Mouse (Mus musculus): ENCODE measurements around the gene Pip5k1b. TPM values are rescaled to one million over a fixed set of nuclear protein-coding genes. Genes with fewer than 3 reads are reported as not detected.

The Pip5k1b gene
- polyA plus RNA-seq, 1 experiment, result 3.1 TPM

- H3K27me3 ChIP-seq (ENCODE audit: control insufficient read depth, insufficient read depth, low read length), result no peaks in the 10 kb centered on the region
- H3K27ac ChIP-seq (ENCODE audit: insufficient read depth, low read length), result no peak overlapping the region
- DNase-seq (ENCODE audit: low read depth in 1 of 2, low spot score in 2 of 2), result no peak
- TF ChIP-seq POLR2A (IDR thresholded peaks at IDR 0.05; ENCODE audit: low read depth, low read length) (no peak), CTCF (IDR thresholded peaks at IDR 0.05; ENCODE audit: extremely low read depth, insufficient read depth, insufficient read length, insufficient replicate concordance) (no peak)
- 92% methylated on average over 7 of the region's 7 CpGs for WGBS
- H3K4me3 ChIP-seq (ENCODE audit: extremely low read depth, insufficient read depth, insufficient read length), result no peak overlapping the region
- H3K36me3 ChIP-seq (ENCODE audit: control insufficient read depth, insufficient read depth, low read length), result no peaks in the 10 kb centered on the region
- H3K4me1 ChIP-seq (ENCODE audit: control insufficient read depth, insufficient read depth, insufficient read length), result no peaks in the 10 kb centered on the region
Observed at GRCm38 (mm10) chr19:24511939-24512338, 43.7 kb downstream of the Pip5k1b start.

- TF ChIP-seq POLR2A (IDR thresholded peaks at IDR 0.05; ENCODE audit: low read depth, low read length) (no peak), CTCF (IDR thresholded peaks at IDR 0.05; ENCODE audit: extremely low read depth, insufficient read depth, insufficient read length, insufficient replicate concordance) (no peak)
- no peak overlapping the region for H3K4me3 ChIP-seq (ENCODE audit: extremely low read depth, insufficient read depth, insufficient read length)
- 91% methylated on average over 6 of the region's 6 CpGs for WGBS
- no peak for DNase-seq (ENCODE audit: low read depth in 1 of 2, low spot score in 2 of 2)
- H3K27ac ChIP-seq (ENCODE audit: insufficient read depth, low read length), result no peak overlapping the region
- no peaks in the 10 kb centered on the region for H3K36me3 ChIP-seq (ENCODE audit: control insufficient read depth, insufficient read depth, low read length)
- no peaks in the 10 kb centered on the region for H3K4me1 ChIP-seq (ENCODE audit: control insufficient read depth, insufficient read depth, insufficient read length)
- H3K27me3 ChIP-seq (ENCODE audit: control insufficient read depth, insufficient read depth, low read length), result no peaks in the 10 kb centered on the region
Observed at GRCm38 (mm10) chr19:24509391-24509790, 46.3 kb downstream of the Pip5k1b start.

GRCm38 (mm10) chr19:24508087-24508767 lies 47.4 kb downstream of the Pip5k1b start:
- Histone ChIP-seq H3K27me3 (ENCODE audit: control insufficient read depth, insufficient read depth, low read length) (no peaks in the 10 kb centered on the region), H3K27ac (ENCODE audit: insufficient read depth, low read length) (no peak overlapping the region), H3K4me3 (ENCODE audit: extremely low read depth, insufficient read depth, insufficient read length) (no peak overlapping the region), H3K36me3 (ENCODE audit: control insufficient read depth, insufficient read depth, low read length) (no peaks in the 10 kb centered on the region), H3K4me1 (ENCODE audit: control insufficient read depth, insufficient read depth, insufficient read length) (no peaks in the 10 kb centered on the region)
- 94% methylated on average over 13 of the region's 13 CpGs for WGBS
- no peak for DNase-seq (ENCODE audit: low read depth in 1 of 2, low spot score in 2 of 2)
- TF ChIP-seq POLR2A (IDR thresholded peaks at IDR 0.05; ENCODE audit: low read depth, low read length) (no peak), CTCF (IDR thresholded peaks at IDR 0.05; ENCODE audit: extremely low read depth, insufficient read depth, insufficient read length, insufficient replicate concordance) (no peak)

- Histone ChIP-seq H3K27ac (ENCODE audit: insufficient read depth, low read length) (no peak overlapping the region), H3K27me3 (ENCODE audit: control insufficient read depth, insufficient read depth, low read length) (no peaks in the 10 kb centered on the region), H3K4me3 (ENCODE audit: extremely low read depth, insufficient read depth, insufficient read length) (no peak overlapping the region), H3K36me3 (ENCODE audit: control insufficient read depth, insufficient read depth, low read length) (no peaks in the 10 kb centered on the region), H3K4me1 (ENCODE audit: control insufficient read depth, insufficient read depth, insufficient read length) (no peaks in the 10 kb centered on the region)
- TF ChIP-seq CTCF (IDR thresholded peaks at IDR 0.05; ENCODE audit: extremely low read depth, insufficient read depth, insufficient read length, insufficient replicate concordance), result no peak
- TF ChIP-seq POLR2A (IDR thresholded peaks at IDR 0.05; ENCODE audit: low read depth, low read length), result no peak
- 84% methylated on average over 10 of the region's 10 CpGs for WGBS
- no peak for DNase-seq (ENCODE audit: low read depth in 1 of 2, low spot score in 2 of 2)
Observed at GRCm38 (mm10) chr19:24502736-24503421, 52.8 kb downstream of the Pip5k1b start.

- TF ChIP-seq POLR2A (IDR thresholded peaks at IDR 0.05; ENCODE audit: low read depth, low read length) (no peak), CTCF (IDR thresholded peaks at IDR 0.05; ENCODE audit: extremely low read depth, insufficient read depth, insufficient read length, insufficient replicate concordance) (no peak)
- no peaks in the 10 kb centered on the region for H3K4me1 ChIP-seq (ENCODE audit: control insufficient read depth, insufficient read depth, insufficient read length)
- no peaks in the 10 kb centered on the region for H3K27me3 ChIP-seq (ENCODE audit: control insufficient read depth, insufficient read depth, low read length)
- no peak for DNase-seq (ENCODE audit: low read depth in 1 of 2, low spot score in 2 of 2)
- no peak overlapping the region for H3K4me3 ChIP-seq (ENCODE audit: extremely low read depth, insufficient read depth, insufficient read length)
- H3K27ac ChIP-seq (ENCODE audit: insufficient read depth, low read length), result no peak overlapping the region
- H3K36me3 ChIP-seq (ENCODE audit: control insufficient read depth, insufficient read depth, low read length), result no peaks in the 10 kb centered on the region
Observed at GRCm38 (mm10) chr19:24501525-24501924, 54.1 kb downstream of the Pip5k1b start.

- Histone ChIP-seq H3K4me3 (ENCODE audit: extremely low read depth, insufficient read depth, insufficient read length) (no peak overlapping the region), H3K27ac (ENCODE audit: insufficient read depth, low read length) (no peak overlapping the region), H3K27me3 (ENCODE audit: control insufficient read depth, insufficient read depth, low read length) (no peaks in the 10 kb centered on the region), H3K36me3 (ENCODE audit: control insufficient read depth, insufficient read depth, low read length) (no peaks in the 10 kb centered on the region), H3K4me1 (ENCODE audit: control insufficient read depth, insufficient read depth, insufficient read length) (no peaks in the 10 kb centered on the region)
- no peak for DNase-seq (ENCODE audit: low read depth in 1 of 2, low spot score in 2 of 2)
- 63% methylated on average over 5 of the region's 5 CpGs for WGBS
- TF ChIP-seq POLR2A (IDR thresholded peaks at IDR 0.05; ENCODE audit: low read depth, low read length) (no peak), CTCF (IDR thresholded peaks at IDR 0.05; ENCODE audit: extremely low read depth, insufficient read depth, insufficient read length, insufficient replicate concordance) (no peak)
Observed at GRCm38 (mm10) chr19:24500431-24500830, 55.2 kb downstream of the Pip5k1b start.

GRCm38 (mm10) chr19:24499291-24499690 lies 56.4 kb downstream of the Pip5k1b start:
- H3K36me3 ChIP-seq (ENCODE audit: control insufficient read depth, insufficient read depth, low read length), result no peaks in the 10 kb centered on the region
- H3K27ac ChIP-seq (ENCODE audit: insufficient read depth, low read length), result no peak overlapping the region
- no peak overlapping the region for H3K4me3 ChIP-seq (ENCODE audit: extremely low read depth, insufficient read depth, insufficient read length)
- TF ChIP-seq CTCF (IDR thresholded peaks at IDR 0.05; ENCODE audit: extremely low read depth, insufficient read depth, insufficient read length, insufficient replicate concordance) (no peak), POLR2A (IDR thresholded peaks at IDR 0.05; ENCODE audit: low read depth, low read length) (no peak)
- no peak for DNase-seq (ENCODE audit: low read depth in 1 of 2, low spot score in 2 of 2)
- no peaks in the 10 kb centered on the region for H3K27me3 ChIP-seq (ENCODE audit: control insufficient read depth, insufficient read depth, low read length)
- WGBS, result 89% methylated on average over 3 of the region's 3 CpGs
- H3K4me1 ChIP-seq (ENCODE audit: control insufficient read depth, insufficient read depth, insufficient read length), result no peaks in the 10 kb centered on the region

Measured in spleen, adult 2 months (tissue).